Mouse (Mus musculus) effector memory CD4-positive, alpha-beta T cell, adult 7 months (primary cell): ENCODE data around the gene Dnajc16. TPM values are rescaled to one million over a fixed set of nuclear protein-coding genes. Genes with fewer than 3 reads are reported as not detected.

Experiments
- polyA plus RNA-seq: library from polyadenylated mRNA; unstranded; fragments of 100-300 nt; shearing (Covaris generic); gene quantifications from one replicate; pipeline ENCODE4 v1.2.1, GENCODE M21; 2017

The Dnajc16 gene
- 3.6 TPM for polyA plus RNA-seq

DNA sequence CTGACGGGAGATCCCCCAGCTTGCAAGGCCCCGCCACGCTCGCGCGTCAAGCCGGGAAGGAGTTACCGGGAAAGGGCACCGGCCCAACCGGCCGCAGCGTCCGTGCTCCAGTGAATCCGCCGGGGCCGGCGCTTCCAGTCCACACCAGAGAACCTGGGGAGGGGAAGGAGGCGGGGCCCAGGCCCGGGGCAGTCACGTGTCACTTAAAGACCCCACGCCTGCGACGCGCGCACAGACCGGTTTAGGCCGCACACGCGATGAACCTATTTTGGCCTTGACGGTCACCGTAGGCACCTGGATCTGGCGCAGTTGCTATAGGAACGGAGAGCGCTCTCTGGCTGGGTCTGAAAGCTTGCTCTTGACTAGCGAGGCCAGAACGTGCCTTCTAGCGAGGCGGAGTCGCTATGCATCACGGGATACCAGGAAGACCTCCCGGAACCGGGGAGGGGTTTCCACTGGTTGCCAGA lies at the start of gene Dnajc16:
Gene Dnajc16 (minus strand): TSS at position 408 of the 467 bp plus-strand sequence.

DNA sequence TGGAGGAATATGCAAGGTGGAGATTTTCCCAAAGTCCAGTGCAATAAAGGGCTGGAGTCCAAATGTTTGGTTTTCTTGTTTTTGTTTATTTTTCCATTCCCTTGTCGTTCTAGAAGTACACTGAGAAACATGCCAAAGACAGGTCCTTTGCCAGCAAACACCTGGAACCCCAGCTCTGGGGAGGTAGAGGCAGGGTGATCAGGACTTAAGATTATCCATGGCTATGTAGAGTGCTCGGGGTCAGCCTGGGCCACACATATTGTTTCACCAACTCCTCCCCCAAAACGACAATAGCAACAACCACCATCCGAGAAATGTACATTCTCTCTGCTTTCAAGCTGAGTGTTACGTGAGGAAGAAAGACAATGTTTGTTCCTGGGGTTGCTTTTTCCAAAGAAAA lies 35.3 kb upstream of the Dnajc16 start, which contains the start of gene Cela2a:
Gene Cela2a (minus strand): TSS at position 101 of the 400 bp plus-strand sequence.

DNA sequence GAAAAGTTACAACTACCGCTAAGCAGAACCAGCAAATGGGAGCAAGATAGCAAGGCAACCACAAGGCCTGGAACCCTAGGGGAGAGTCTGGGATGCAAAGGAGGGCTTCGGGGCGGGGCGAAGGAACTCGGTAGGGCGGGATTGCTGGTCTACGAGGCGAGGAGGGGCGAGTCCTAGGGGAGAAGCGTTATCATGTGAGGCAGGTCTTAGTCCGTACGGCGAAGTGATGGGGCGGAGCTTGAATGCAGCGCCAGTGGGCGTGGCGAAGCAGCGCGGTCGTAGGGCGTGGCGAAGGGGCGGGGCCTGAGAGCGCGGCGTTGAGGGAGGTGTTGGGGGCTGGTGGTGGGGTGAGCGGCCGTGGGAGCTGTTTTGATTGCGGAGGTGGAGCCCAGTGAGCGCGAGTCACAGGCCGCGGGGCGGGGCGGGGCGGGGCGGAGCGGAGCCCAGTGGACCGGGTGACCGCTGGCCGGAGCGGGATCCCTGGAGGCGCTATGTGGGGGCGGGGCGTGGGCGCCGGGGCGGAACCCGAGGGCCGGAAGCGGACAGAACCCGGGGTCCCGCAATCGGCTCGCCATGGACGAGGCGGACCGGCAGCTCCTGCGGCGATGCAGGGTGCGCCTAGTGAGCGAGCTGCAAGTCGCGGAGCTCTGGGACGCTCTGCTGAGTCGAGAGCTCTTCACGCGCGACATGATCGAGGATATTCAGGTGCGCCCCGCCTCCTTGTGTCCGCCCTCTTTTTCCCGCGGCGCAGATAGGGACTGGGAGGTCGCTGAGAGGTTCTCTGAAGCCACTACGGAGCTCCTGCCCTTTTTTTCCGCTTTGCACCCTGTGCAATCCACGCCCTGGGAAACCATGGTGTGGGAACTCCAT lies 2.8 kb upstream of the Dnajc16 start, which contains the start of gene Casp9:
Gene Casp9 (plus strand): TSS at position 331 of the 870 bp plus-strand sequence.

DNA sequence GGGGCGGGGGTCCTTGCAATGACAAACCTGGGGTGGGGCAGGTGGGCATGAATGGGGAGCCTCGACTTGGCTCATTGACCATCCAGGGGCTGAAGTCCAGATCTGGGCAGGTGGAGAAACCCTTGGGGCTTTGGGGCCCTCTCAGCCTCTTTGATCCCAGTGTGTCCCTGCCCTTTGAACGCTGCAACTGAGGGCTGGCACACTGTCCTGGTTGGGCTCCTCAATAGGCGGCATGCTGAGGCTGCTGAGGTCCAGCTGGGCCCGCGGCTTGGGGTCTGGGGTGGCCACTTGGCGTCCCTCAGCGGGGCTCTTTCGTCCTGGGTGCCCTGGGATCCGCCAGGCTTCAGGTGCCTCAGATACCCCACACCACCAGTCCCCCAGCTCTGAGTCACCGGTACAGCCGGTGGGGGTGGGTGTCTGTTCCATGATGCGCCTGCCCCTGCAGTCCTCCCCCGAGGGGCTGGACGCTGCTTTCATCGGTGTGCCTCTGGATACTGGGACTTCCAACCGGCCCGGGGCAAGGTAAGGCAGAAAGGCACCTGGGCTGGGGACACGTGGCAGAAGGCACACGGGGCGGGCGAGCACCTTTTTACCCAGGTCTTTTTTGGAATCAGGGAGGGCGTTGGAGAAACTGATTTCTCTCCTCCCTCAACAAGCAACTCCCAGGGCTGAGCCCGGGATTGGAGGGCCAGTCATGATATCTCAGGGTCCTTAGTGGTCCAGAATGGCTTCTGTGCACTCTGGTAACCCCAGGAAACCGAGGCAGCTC lies 44.0 kb downstream of the Dnajc16 start, which contains the start of gene Agmat:
Gene Agmat (plus strand): TSS at position 95 of the 769 bp plus-strand sequence.

DNA sequence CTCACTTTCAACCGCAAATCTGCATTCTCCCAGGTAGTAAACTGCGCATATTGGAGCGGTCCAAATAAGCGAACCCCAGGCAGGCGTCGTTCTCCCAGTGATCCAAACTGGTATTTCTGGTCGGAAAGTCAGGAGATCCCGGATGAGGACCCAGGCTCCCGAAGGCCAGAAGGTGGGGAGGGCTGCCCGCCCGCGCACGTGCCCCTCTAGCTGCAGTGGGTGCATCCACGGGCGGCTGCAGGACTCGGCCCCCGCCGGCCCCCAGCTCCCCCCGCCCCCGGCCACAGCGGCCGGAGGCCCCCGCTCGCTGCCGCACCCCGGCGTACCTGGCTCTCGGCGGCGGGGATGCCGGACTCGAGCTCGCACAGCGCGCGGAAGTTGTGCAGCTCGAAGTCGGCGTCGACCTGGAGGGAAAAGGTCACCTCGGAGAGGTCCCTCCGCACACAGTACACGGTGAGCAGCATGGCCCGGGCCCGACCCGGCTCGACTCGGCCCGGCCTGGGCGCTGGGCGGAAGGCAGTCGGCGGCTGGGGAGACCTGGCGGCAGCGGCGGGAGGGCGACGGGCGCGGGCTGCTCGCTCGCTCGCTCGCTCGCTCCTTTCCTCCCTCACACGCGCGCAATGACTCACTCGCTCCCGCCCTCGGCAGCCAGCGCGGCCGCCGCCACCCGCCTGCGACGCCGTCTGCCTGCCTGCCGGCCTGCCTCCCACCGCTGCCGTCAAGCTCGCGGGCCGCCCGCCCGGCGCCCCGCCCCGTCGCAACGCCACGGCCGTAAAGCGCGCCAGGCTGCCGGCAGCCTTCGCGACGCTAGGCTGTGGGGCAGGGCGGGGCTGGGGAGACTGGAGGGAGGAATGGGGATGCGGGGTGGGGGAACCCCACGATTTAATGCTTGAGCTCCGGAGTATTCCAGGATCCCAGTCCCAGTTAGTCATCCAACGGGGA lies 67.7 kb downstream of the Dnajc16 start, which contains the start of gene Ddi2:
Gene Ddi2 (minus strand): TSS at position 689 of the 942 bp plus-strand sequence.

Other genes starting within 250 kb of the Dnajc16 start
- not detected for gene Fblim1, start 184.8 kb downstream of the Dnajc16 start, polyA plus RNA-seq
- 0.35 TPM for gene Tmem82, start 172.3 kb downstream of the Dnajc16 start, polyA plus RNA-seq
- not detected for gene Slc25a34, start 167.1 kb downstream of the Dnajc16 start, polyA plus RNA-seq
- gene Plekhm2, start 126.0 kb downstream of the Dnajc16 start, polyA plus RNA-seq = 9.7 TPM
- gene Rsc1a1, start 105.3 kb downstream of the Dnajc16 start, polyA plus RNA-seq = 0.98 TPM
- gene Ddi2, start 67.5 kb downstream of the Dnajc16 start, polyA plus RNA-seq = 38.8 TPM
- not detected for gene Agmat, start 44.3 kb downstream of the Dnajc16 start, polyA plus RNA-seq
- gene Casp9, start 2.7 kb upstream of the Dnajc16 start, polyA plus RNA-seq = 9.1 TPM
- gene Cela2a, start 35.2 kb upstream of the Dnajc16 start, polyA plus RNA-seq = 0.66 TPM
- gene Ctrc, start 55.4 kb upstream of the Dnajc16 start, polyA plus RNA-seq = not detected
- 129 TPM for gene Efhd2, start 84.0 kb upstream of the Dnajc16 start, polyA plus RNA-seq
- not detected for gene Fhad1, start 224.2 kb upstream of the Dnajc16 start, polyA plus RNA-seq